Mouse (Mus musculus) lung, adult 2 months (tissue): ENCODE results near the gene Ntng1. TPM values are rescaled to one million over a fixed set of nuclear protein-coding genes. Genes with fewer than 3 reads are reported as not detected.

Experiments
- DNase-seq: peaks from one replicate; pipeline ENCODE4 v3.0.0; 2022
- H3K4me1 ChIP-seq: fragments of 200-500 bp; 2 replicates; pipeline ENCODE4 v1.6.1; 2011; ENCODE audit warnings: low read length; ENCODE audit not compliant: control insufficient read depth, insufficient read depth
- H3K4me3 ChIP-seq: fragments of 200-500 bp; replicated peaks from 2 replicates; pipeline ENCODE3; 2011; ENCODE audit warnings: low read depth, mild to moderate bottlenecking, control low read depth, low read length; ENCODE audit errors: extremely low read depth
- CTCF ChIP-seq: fragments of 200-500 bp; IDR thresholded peaks from 2 replicates; pipeline ENCODE4 v1.5.1; 2011; ENCODE audit warnings: mild to moderate bottlenecking, low read length, control low read depth; ENCODE audit not compliant: insufficient read depth
- POLR2A ChIP-seq: fragments of 200-500 bp; IDR thresholded peaks from 2 replicates; pipeline ENCODE4 v1.6.1; 2011; ENCODE audit warnings: low read depth, mild to moderate bottlenecking, control low read depth, low read length, borderline replicate concordance; ENCODE audit errors: extremely low read depth
- WGBS: fragments of 180-500 bp; shearing (Covaris S2); methylation state at CpG from one replicate; pipeline ENCODE4 v1.1.7; 2018; 5-methylcytosine and 5-hydroxymethylcytosine counted together
- polyA plus RNA-seq: library from polyadenylated mRNA; depleted of rRNA; stranded (reverse); fragments of >200 nt; gene quantifications from 2 replicates; pipeline ENCODE4 v1.2.3, GENCODE M21; 2012

Ntng1 gene
- polyA plus RNA-seq, 1 experiment = 0.58 TPM

- TF ChIP-seq POLR2A = no peak
- TF ChIP-seq CTCF = no peak
- no peaks in the 10 kb centered on the region for H3K4me1 ChIP-seq
- no peak overlapping the region for H3K4me3 ChIP-seq
- DNase-seq = no peak
- WGBS = 62% methylated on average over 2 of the region's 2 CpGs
These were observed 339.7 kb downstream of the Ntng1 start for GRCm38 (mm10) chr3:109804145-109804544.

- 49% methylated on average over 3 of the region's 3 CpGs for WGBS
- no peak for DNase-seq
These were observed 340.2 kb downstream of the Ntng1 start for GRCm38 (mm10) chr3:109803616-109804015.

GRCm38 (mm10) chr3:109797354-109797753 is 346.5 kb downstream of the Ntng1 start:
- Histone ChIP-seq H3K4me1 (no peaks in the 10 kb centered on the region), H3K4me3 (no peak overlapping the region)
- 84% methylated on average over 11 of the region's 11 CpGs for WGBS
- TF ChIP-seq POLR2A (no peak), CTCF (no peak)
- DNase-seq = no peak

More at GRCm38 (mm10) chr3:109803616-109804015, 340.2 kb downstream of the Ntng1 start:
- no peaks in the 10 kb centered on the region for H3K4me1 ChIP-seq
- TF ChIP-seq POLR2A (no peak), CTCF (no peak)
- H3K4me3 ChIP-seq = no peak overlapping the region

- TF ChIP-seq POLR2A (no peak), CTCF (no peak)
- DNase-seq = no peak
- Histone ChIP-seq H3K4me3 (no peak overlapping the region), H3K4me1 (no peaks in the 10 kb centered on the region)
- 36% methylated on average over 5 of the region's 5 CpGs for whole genome bisulfite sequencing
These were observed 360.6 kb downstream of the Ntng1 start for GRCm38 (mm10) chr3:109783231-109783630.

- TF ChIP-seq CTCF = no peak
- no peak for TF ChIP-seq POLR2A
- 6% methylated on average over 27 of the region's 27 CpGs for WGBS
- DNase-seq = peak; percentile 3
- Histone ChIP-seq H3K4me3 (no peak overlapping the region), H3K4me1 (no peaks in the 10 kb centered on the region)
These were observed 361.4 kb downstream of the Ntng1 start for GRCm38 (mm10) chr3:109782289-109782951.

GRCm38 (mm10) chr3:109781917-109782288 is 361.9 kb downstream of the Ntng1 start:
- Histone ChIP-seq H3K4me3 (no peak overlapping the region), H3K4me1 (no peaks in the 10 kb centered on the region)
- TF ChIP-seq POLR2A (no peak), CTCF (no peak)
- 62% methylated on average over 7 of the region's 7 CpGs for WGBS
- no peak for DNase-seq

- TF ChIP-seq POLR2A (no peak), CTCF (no peak)
- 80% methylated on average over 2 of the region's 2 CpGs for WGBS
- Histone ChIP-seq H3K4me3 (no peak overlapping the region), H3K4me1 (no peaks in the 10 kb centered on the region)
- no peak for DNase-seq
These were observed 368.6 kb downstream of the Ntng1 start for GRCm38 (mm10) chr3:109775200-109775599.

DNA sequence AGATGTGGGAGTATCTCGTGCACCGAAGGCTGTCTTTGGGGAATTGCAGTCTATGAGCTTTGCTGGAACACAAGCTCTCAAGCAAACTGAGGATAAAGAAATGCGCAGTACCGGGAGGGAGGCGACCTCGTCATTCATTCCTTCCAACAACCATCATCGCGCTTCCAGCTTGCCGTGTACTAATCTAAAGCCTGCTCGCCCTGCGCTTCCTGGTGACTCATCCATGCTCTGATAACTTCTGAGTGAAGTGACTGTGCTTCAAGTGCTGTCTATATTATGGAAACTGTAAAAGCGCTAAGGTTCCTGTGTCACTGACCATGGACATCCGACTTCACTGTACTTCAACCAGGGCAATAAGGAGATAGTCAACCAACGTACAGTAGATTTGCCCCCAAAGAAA is 371.7 kb downstream of the Ntng1 start:
- WGBS = 68% methylated on average over 14 of the region's 14 CpGs
- no peak overlapping the region for H3K4me3 ChIP-seq
- no peak for DNase-seq
- TF ChIP-seq CTCF = no peak
- TF ChIP-seq POLR2A = no peak
- no peaks in the 10 kb centered on the region for H3K4me1 ChIP-seq

GRCm38 (mm10) chr3:109766939-109767338 is 376.9 kb downstream of the Ntng1 start:
- TF ChIP-seq POLR2A = no peak
- no peak for DNase-seq
- no peaks in the 10 kb centered on the region for H3K4me1 ChIP-seq
- 81% methylated on average over 3 of the region's 3 CpGs for WGBS
- no peak overlapping the region for H3K4me3 ChIP-seq

- Histone ChIP-seq H3K4me3 (no peak overlapping the region), H3K4me1 (no peaks in the 10 kb centered on the region)
- no peak for TF ChIP-seq CTCF
- TF ChIP-seq POLR2A = no peak
- WGBS = 75% methylated on average over 2 of the region's 2 CpGs
- no peak for DNase-seq
These were observed 378.2 kb downstream of the Ntng1 start for GRCm38 (mm10) chr3:109765608-109766007.
